ENCODE assay signal across 19 mouse cellular contexts in genomic region chr7:128373751-128374150, GRCm38 (mm10).
"Had no signal": no experiment of that assay in that cellular context is flagged by ENCODE, and none has a peak within 500 bp of the region (broad histone marks: within the 10 kb centered on the region; RNA-seq: fewer than 3 reads in every experiment).

No protein-coding gene starts in this region.

- H3K9me3 ChIP-seq: intestine, embryonic 15.5 days; midbrain, embryonic 12.5 days; midbrain, embryonic 15.5 days; stomach, embryonic 15.5 days had no signal

- H3K9ac ChIP-seq: intestine, embryonic 15.5 days; limb, embryonic 12.5 days; limb, embryonic 15.5 days; liver, embryonic 14.5 days; liver, postnatal 0 days; lung, embryonic 14.5 days; midbrain, embryonic 12.5 days; midbrain, embryonic 15.5 days; neural tube, embryonic 13.5 days; stomach, embryonic 15.5 days had no signal

- DNase-seq: kidney, adult 18-20 months; kidney, adult 9 months; kidney, postnatal 14 days; kidney, postnatal 4 days; left cerebral cortex, postnatal 4 days; liver, postnatal 0 days; lung, embryonic 14.5 days; lung, postnatal 10 days; lung, postnatal 36 days had no signal

- H3K36me3 ChIP-seq: limb, embryonic 12.5 days; limb, embryonic 15.5 days; midbrain, embryonic 12.5 days; midbrain, embryonic 15.5 days had no signal

- H3K4me2 ChIP-seq: intestine, embryonic 15.5 days; limb, embryonic 12.5 days; limb, embryonic 15.5 days; liver, embryonic 11.5 days; lung, embryonic 14.5 days; midbrain, embryonic 12.5 days; midbrain, embryonic 15.5 days; neural tube, embryonic 13.5 days; stomach, embryonic 15.5 days had no signal

- H3K27ac ChIP-seq: intestine, embryonic 15.5 days; limb, embryonic 12.5 days; limb, embryonic 15.5 days; liver, embryonic 14.5 days; midbrain, embryonic 12.5 days; midbrain, embryonic 15.5 days; neural tube, embryonic 13.5 days; stomach, embryonic 15.5 days had no signal

- H3K4me3 ChIP-seq: intestine, embryonic 15.5 days; limb, embryonic 12.5 days; limb, embryonic 15.5 days; midbrain, embryonic 12.5 days; midbrain, embryonic 15.5 days; myocyte; neural tube, embryonic 13.5 days; stomach, embryonic 15.5 days had no signal

- H3K4me1 ChIP-seq: intestine, embryonic 15.5 days; limb, embryonic 12.5 days; limb, embryonic 15.5 days; midbrain, embryonic 12.5 days; midbrain, embryonic 15.5 days; neural tube, embryonic 13.5 days; stomach, embryonic 15.5 days had no signal

- H3K27me3 ChIP-seq: intestine, embryonic 15.5 days; limb, embryonic 12.5 days; limb, embryonic 15.5 days; midbrain, embryonic 12.5 days; midbrain, embryonic 15.5 days; neural tube, embryonic 13.5 days; stomach, embryonic 15.5 days had no signal

- ATAC-seq: intestine, embryonic 15.5 days; liver, postnatal 0 days; midbrain, embryonic 15.5 days had no signal
